ENCODE assay signal across 16 mouse cellular contexts in the genomic region with DNA sequence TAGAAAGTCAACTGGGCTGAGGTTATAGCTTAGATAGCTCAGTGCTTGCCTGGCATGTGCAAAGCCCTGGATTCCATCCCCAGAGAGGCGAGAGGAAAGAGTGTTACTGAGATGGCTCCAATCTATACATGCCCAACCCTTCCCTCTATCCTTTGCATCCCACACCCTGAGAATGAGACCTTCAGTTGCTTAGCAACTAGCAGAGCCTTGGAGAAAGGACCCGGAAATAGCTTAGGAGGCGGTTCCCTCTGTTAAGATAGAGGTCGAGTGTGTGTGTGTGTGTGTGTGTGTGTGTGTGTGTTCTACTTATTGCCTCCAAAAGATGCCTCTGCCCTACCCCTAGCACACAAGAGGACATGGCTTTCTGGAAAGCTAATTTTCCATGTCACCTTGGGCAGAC. TPM values are rescaled to one million over a fixed set of nuclear protein-coding genes. Genes with fewer than 3 reads are reported as not detected.
DNase-seq lines count a peak whose midpoint lies in the region; ATAC-seq lines count a peak whose summit lies in the region.
"Had no signal": no experiment of that assay in that cellular context is flagged by ENCODE, and none has a peak within 500 bp of the region (broad histone marks: within the 10 kb centered on the region; RNA-seq: fewer than 3 reads in every experiment).

No protein-coding gene starts in this region.

- H3K9ac ChIP-seq in hindbrain, embryonic 15.5 days, result no peak overlapping the region
- no peak overlapping the region for H3K9ac ChIP-seq in hindbrain, embryonic 11.5 days (ENCODE audit: low read depth, low read length)
- H3K9ac ChIP-seq: heart, embryonic 15.5 days; intestine, embryonic 15.5 days had no signal

- H3K27me3 ChIP-seq in hindbrain, embryonic 15.5 days, result no peaks in the 10 kb centered on the region
- H3K27me3 ChIP-seq in hindbrain, embryonic 11.5 days (ENCODE audit: control insufficient read depth, insufficient read depth, low read length), result no peaks in the 10 kb centered on the region; the same call in 1 of the 2 replicates
- H3K27me3 ChIP-seq: intestine, embryonic 15.5 days had no signal

- no peaks in the 10 kb centered on the region for H3K9me3 ChIP-seq in hindbrain, embryonic 15.5 days
- H3K9me3 ChIP-seq in hindbrain, embryonic 11.5 days (ENCODE audit: control insufficient read depth, low read length), result no peaks in the 10 kb centered on the region
- H3K9me3 ChIP-seq: heart, embryonic 15.5 days; intestine, embryonic 15.5 days had no signal

- H3K4me2 ChIP-seq in hindbrain, embryonic 15.5 days, result no peak overlapping the region
- no peak overlapping the region for H3K4me2 ChIP-seq in hindbrain, embryonic 11.5 days (replicated peaks; ENCODE audit: low read depth, low read length)
- H3K4me2 ChIP-seq: heart, embryonic 15.5 days; intestine, embryonic 15.5 days; liver, embryonic 11.5 days had no signal

- no peak for DNase-seq in hindbrain, embryonic 11.5 days (ENCODE audit: low spot score)
- peak; percentile 94 for DNase-seq in brain, adult 2 months (ENCODE audit: low read depth, low spot score)
- DNase-seq in left cerebral cortex, adult 18-20 months (ENCODE audit: low spot score in 2 of 2), result peak; percentile 52 to 60
- DNase-seq in right cerebral cortex, adult 2 months (ENCODE audit: low spot score in 2 of 2), result peak; percentile 66 to 73
- DNase-seq in testis, postnatal 10 days (ENCODE audit: low spot score), result no peak
- DNase-seq in lung, postnatal 4 days, result no peak
- no peak for DNase-seq in embryo, embryonic 9.5 days (ENCODE audit: extremely low spot score)
- DNase-seq: cerebellum, adult 9-10 months; gastrocnemius, postnatal 10 days; lung, postnatal 36 days; spleen, adult 18-20 months; thymus, adult 18-20 months had no signal

- H3K4me1 ChIP-seq in hindbrain, embryonic 15.5 days (replicated peaks), result peaks cover 36% of the 10 kb centered on the region
- H3K4me1 ChIP-seq in hindbrain, embryonic 11.5 days (replicated peaks; ENCODE audit: control insufficient read depth, insufficient read depth, low read length), result peaks cover 5% of the 10 kb centered on the region; the same call in 1 of the 2 replicates

- no peaks in the 10 kb centered on the region; the same call in 1 of the 2 replicates for H3K36me3 ChIP-seq in hindbrain, embryonic 15.5 days
- no peaks in the 10 kb centered on the region for H3K36me3 ChIP-seq in hindbrain, embryonic 11.5 days (ENCODE audit: control insufficient read depth, insufficient read depth, low read length)
- H3K36me3 ChIP-seq: heart, embryonic 15.5 days; intestine, embryonic 15.5 days had no signal

- peak; percentile 28; the same call in 1 of the 2 replicates for ATAC-seq in hindbrain, embryonic 15.5 days (ENCODE audit: low FRiP score, low read depth)
- ATAC-seq in hindbrain, embryonic 11.5 days (ENCODE audit: low FRiP score), result no peak
- ATAC-seq: intestine, embryonic 15.5 days had no signal

- 19% methylated on average over 4 of the region's 4 CpGs for WGBS in hindbrain, embryonic 15.5 days
- 33% methylated on average over 4 of the region's 4 CpGs for WGBS in hindbrain, embryonic 11.5 days

- H3K27ac ChIP-seq in hindbrain, embryonic 15.5 days (replicated peaks), result peak overlapping the region; percentile 26
- no peak overlapping the region for H3K27ac ChIP-seq in hindbrain, embryonic 11.5 days (ENCODE audit: low read depth, low read length)
- H3K27ac ChIP-seq: heart, embryonic 15.5 days; intestine, embryonic 15.5 days had no signal

- H3K4me3 ChIP-seq in hindbrain, embryonic 15.5 days, result no peak overlapping the region
- H3K4me3 ChIP-seq in hindbrain, embryonic 11.5 days (ENCODE audit: low read depth, low read length), result no peak overlapping the region
- H3K4me3 ChIP-seq: heart, embryonic 15.5 days; intestine, embryonic 15.5 days had no signal

RNA-seq across cellular contexts. Expression of gene Srrm3, which starts 26.0 kb away (rescaled TPM):
- polyA plus RNA-seq in hindbrain, embryonic 15.5 days (2015; fragmentation: Nextera tagmentation; extraction: Ambion mirVana), result 79.4 and 90.0 TPM in 2 replicates
- 33.2 and 39.8 TPM in 2 replicates for polyA plus RNA-seq in hindbrain, embryonic 11.5 days (2014; fragmentation: Nextera tagmentation; extraction: Ambion mirVana)
- total RNA-seq in left cerebral cortex, adult 18-20 months (2021), result 10 to 100 TPM; 94.9 to 95.4 TPM

RNA-seq across cellular contexts. Expression of gene Mdh2, which starts 54.4 kb away (rescaled TPM):
- 616 and 619 TPM in 2 replicates for polyA plus RNA-seq in hindbrain, embryonic 15.5 days (2015; fragmentation: Nextera tagmentation; extraction: Ambion mirVana)
- polyA plus RNA-seq in hindbrain, embryonic 11.5 days (2014; fragmentation: Nextera tagmentation; extraction: Ambion mirVana), result 620 and 621 TPM in 2 replicates
- total RNA-seq in left cerebral cortex, adult 18-20 months (2021), result 100 to 1,000 TPM; 431 to 433 TPM

RNA-seq across cellular contexts. Expression of gene Styxl1, which starts 54.5 kb away (rescaled TPM):
- polyA plus RNA-seq in hindbrain, embryonic 15.5 days (2015; fragmentation: Nextera tagmentation; extraction: Ambion mirVana), result 0.25 and 0.60 TPM in 2 replicates
- polyA plus RNA-seq in hindbrain, embryonic 11.5 days (2014; fragmentation: Nextera tagmentation; extraction: Ambion mirVana), result 0.36 and 0.54 TPM in 2 replicates
- total RNA-seq in left cerebral cortex, adult 18-20 months (2021), result not detected
- total RNA-seq: gastrocnemius, postnatal 10 days had no signal

RNA-seq across cellular contexts. Expression of gene Hspb1, which starts 55.0 kb away (rescaled TPM):
- polyA plus RNA-seq in hindbrain, embryonic 15.5 days (2015; fragmentation: Nextera tagmentation; extraction: Ambion mirVana), result 14.8 and 16.6 TPM in 2 replicates
- polyA plus RNA-seq in hindbrain, embryonic 11.5 days (2014; fragmentation: Nextera tagmentation; extraction: Ambion mirVana), result 16.6 and 26.1 TPM in 2 replicates
- 10 to 100 TPM; 16.5 to 31.4 TPM for total RNA-seq in left cerebral cortex, adult 18-20 months (2021)

Comparison
In these comparisons a context has a peak if more than half of its experiments do, and no peak if none do; other contexts are left out.
1. DNase-seq: peak in brain, adult 2 months (single experiment), left cerebral cortex, adult 18-20 months (2 of 2) and right cerebral cortex, adult 2 months (2 of 2); none in hindbrain, embryonic 11.5 days (single experiment), testis, postnatal 10 days (single experiment), lung, postnatal 4 days (0 of 2) and embryo, embryonic 9.5 days (single experiment).